Mouse (Mus musculus): Measurements from ENCODE around the gene Zfp541.

Gene Zfp541

DNA sequence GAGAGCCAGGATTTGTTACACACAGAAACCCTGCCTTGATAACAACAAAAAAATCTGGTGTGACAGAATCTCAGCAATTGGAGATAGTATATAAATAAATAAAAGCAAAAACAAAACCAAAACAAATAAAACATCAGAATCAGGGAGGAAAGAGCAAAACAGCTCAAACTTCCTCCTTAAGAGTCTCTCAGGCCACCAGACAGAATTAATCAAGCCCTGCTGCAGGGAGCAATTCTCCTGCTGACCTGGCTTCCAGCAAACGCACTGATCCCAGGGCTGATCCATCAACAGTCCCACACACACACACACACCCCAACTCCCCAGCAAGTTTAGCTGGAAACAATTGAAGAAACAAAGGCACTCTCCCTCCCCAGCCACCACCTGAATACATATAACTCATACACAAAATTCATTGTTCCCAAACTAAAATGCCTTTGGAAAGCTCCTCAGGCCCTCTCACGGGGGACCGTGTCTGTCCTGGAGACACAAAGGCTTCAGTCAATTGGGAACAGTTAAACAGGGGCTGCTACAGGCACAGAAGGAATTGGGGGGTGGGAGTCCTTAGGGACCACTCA is 17.7 kb upstream of the Zfp541 start:
- DNase-seq (ENCODE audit: low spot score in 2 of 2), result no peak

DNA sequence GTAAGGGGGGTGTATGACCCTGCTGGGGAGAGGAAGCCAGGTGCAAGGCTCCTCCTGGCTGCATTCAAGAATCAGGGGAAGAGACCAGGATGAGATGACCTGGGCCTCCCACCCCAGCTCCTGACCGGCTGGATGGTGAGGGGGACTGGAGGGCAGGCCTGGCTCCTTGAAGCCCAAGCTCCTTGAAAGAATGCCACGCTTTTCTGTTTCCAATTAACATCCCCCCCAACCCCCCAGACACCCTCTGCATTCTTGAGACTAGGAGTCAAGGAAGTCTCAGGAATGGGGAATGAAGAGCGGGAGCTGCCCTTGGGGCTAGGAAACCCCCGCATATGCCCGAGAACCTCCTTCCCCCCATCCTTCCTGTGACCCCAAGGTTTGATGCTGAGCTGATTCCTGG is 17.1 kb upstream of the Zfp541 start:
- DNase-seq (ENCODE audit: low spot score in 2 of 2), result no peak

DNA sequence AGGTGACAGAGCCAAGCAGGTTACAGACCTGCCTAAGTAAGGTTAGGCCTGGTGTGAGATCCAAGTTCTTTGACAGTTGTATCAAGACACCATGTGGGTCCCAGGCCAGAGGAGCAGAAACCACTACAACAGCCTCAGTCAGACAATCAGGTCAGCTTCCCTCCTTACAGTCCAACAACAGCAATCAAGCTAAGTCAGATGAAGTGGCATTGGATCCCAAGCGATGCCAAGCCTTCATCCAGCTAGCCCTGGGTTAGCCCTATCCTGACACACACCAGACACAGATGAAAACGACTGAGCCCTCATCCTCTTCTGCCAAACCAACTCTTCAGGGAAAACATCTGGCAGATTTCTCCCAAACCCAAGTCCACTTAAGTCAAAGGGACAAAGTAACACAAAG is 16.1 kb upstream of the Zfp541 start:
- no peak for DNase-seq (ENCODE audit: low spot score in 2 of 2)

DNA sequence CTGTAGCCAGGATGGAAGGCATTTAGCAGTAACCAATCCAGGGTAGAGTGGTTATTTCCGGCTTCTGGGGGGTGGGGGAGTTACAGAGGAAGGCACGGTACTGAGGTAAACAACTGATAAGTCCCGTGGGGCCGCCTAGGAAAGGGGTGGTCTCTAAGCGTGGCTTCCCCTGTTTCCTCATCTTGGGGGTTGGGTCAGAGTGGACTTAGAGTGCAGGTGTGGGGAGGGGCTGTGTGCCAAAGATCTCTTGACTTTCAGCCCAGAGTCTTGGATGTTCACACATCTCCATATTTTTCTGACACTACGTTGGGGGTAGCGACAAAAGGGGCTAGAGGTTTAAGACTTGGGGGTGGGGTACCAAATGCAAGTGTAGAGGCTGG is 15.5 kb upstream of the Zfp541 start:
- DNase-seq (ENCODE audit: low spot score in 2 of 2), result peak; percentile 73 to 81

DNA sequence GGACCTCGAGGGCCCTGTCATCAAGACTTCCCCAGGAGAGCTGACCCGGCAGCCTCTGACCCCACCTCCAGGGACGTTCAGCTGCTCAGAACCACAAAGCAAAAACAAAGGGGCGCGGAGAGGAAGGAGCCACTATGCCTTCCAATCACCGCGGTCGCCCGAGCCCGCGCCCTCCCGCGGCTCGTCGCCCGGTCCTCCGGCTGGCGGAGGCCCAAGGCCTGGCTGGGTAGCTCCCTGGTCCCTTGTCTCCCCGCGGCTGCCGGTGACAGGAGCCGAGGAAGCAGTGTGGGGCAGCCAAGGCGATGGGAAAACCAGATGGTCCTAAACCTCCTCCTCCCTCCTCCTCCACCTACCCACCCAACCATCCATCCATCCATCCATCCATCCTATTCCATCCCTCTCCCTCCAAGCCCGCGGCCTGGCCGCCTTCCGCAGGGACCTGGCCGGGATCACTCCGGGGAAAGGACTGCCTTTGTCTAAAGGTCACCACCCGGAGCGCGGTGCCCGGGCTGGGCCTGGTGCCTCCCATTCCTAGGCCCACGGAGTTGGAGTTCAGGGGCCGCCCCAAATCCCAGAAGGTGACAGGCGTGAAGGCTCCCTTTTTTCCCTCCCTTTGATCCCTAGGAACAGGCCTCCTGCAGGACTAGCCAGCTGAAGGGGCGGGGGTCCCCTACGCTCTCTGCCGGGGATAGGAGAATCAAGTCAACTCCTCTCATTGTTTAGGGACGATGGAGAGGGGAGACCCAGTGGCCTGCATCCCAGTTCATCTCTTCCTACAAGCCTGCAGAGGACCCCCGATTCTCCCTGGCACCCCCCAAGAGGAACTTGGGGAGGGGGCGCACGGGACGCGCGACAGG is 14.9 kb upstream of the Zfp541 start:
- peak; percentile 84 to 87 for DNase-seq (ENCODE audit: low spot score in 2 of 2)

DNA sequence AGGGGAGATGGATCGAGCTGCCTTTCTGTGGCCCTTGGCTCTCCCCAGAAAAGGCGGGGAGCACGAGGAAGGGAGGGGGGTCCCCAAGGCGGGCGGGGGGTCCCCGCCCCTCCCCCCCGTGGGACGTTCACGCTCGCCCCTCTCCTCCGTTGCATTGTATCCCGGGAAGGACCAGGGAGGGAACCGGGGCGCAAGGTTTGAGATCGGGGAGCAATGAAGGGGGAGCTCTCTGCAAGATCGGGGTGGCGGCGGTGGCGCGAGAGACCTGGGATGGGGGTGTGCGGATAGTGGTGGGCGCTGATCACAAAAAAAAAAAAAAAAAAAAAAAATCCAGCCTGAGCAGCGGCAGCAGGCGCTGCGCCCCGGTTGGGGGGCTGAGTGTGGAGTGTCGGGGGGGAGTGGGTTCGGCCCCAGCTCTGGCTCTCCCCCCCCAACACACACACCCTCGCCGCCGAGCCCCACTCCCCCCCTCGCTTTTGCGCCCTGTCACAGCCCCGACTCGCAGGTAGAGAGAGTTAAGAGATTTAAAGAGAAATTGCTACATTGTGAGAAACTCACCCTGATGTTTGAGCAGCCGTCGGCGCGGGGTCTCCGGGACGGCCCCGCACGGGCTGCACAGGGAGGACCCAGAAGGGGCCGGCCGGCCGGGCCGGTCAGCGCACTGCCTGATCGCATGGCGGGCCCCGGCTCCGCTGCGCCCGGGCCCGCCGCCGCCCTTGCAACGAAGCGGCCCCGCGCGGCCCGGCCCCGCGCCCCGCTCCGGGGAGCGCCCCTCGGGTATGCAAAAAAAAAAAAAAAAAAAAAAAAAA is 14.1 kb upstream of the Zfp541 start, which contains the start of gene Bicra:
TSS of gene Bicra (minus strand) at position 584 of the 809 bp plus-strand sequence.
- peak; percentile 82 to 88 for DNase-seq (ENCODE audit: low spot score in 2 of 2)

DNA sequence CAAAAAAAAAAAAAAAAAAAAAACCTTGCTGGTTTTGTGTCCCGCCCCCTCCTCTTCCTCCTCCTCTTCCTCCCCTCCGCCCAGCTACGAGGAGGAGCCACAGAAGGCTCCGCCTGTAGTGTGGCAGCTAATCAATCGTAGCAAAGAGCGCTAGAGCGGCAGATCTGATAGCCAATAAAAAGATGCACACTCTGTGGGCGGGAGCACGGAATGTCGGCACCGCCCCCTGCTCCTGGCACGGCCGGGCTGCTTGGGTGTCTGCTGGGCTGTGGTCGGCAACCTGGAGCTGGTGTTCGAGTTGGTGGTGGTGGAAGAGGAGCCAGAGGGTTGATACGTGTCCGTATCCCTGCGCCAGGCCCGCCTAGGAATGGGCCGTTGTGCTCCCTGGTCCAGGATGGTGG is 13.4 kb upstream of the Zfp541 start:
- DNase-seq (ENCODE audit: low spot score in 2 of 2), result peak; percentile 98 to 99

DNA sequence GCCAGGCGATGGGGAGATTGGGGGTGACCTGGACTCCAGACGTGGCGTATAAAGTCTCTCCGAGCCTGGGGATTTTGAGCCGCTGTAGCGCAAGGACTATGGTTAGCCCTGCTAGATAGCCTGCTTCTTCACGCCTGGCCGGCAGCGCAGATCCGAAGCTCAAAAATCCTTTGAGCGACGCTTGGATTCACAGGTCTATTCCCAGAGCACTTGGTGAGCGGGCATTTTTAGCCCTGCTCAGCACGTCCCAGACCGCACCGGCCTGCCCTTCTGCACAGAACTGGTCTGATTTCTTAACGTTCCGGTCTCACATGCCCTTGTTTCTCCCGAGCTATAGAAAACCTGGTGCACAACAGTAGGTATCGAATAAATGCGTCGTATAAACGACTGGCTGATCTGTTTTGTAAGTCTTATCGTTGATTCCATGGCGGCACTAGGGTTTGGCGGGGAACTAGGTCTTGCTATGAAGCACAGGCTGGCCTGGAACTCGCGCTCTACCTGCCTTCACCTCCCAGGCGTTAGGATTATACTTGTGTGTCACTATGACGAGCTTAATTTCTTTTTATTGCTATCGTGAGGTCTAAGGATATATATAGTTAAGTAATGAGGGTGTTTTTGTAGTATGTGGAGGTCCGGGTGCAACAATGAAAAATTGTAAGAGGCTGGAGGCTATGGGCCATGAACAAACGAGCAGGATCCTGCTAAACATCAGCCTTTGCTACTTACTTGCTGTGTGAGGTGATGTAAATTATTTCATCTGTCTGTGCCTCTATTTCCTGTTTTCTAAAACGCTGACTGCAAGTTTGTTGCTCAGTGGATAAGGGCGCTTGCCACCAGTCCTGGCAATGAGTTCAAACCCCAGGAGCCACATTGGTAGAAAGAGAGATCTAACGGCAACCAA is 12.7 kb upstream of the Zfp541 start:
- DNase-seq (ENCODE audit: low spot score in 2 of 2), result no peak

DNA sequence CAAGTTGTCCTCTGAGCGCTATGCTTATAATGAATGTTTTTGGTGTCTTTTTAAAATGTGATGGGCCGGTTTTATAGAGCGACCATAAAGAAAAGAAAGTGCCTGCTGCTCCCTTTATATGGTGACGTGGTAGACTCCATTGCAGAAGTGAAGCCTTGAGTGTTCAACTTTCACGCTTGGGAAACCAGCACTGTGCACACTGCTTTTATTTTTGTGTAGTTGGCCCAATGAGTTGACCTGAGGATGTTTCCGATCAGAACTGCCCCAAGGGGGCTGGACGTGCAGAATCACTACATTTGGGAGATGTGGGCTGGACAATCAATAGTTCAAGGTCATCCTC is 12.1 kb upstream of the Zfp541 start:
- DNase-seq (ENCODE audit: low spot score in 2 of 2), result no peak

DNA sequence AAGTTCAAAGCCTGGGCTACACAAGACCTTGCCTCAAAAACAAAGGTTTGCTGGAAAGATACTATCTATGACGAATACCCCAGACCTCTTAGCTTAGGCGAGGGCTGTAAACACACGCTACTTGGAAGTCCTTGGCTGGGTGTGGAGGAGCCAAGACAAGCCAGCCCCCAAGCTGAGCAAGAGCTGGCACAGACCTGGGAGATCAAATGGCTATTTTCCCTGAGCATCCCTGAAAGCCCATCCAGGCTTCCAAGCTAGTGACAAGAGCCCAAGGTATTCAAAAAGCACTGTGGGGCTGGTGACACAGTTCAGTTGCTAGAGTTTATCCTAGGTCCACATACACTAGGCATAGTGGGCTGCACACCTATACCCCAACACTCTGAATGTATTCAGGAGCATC is 11.0 kb upstream of the Zfp541 start:
- no peak for DNase-seq (ENCODE audit: low spot score in 2 of 2)

DNA sequence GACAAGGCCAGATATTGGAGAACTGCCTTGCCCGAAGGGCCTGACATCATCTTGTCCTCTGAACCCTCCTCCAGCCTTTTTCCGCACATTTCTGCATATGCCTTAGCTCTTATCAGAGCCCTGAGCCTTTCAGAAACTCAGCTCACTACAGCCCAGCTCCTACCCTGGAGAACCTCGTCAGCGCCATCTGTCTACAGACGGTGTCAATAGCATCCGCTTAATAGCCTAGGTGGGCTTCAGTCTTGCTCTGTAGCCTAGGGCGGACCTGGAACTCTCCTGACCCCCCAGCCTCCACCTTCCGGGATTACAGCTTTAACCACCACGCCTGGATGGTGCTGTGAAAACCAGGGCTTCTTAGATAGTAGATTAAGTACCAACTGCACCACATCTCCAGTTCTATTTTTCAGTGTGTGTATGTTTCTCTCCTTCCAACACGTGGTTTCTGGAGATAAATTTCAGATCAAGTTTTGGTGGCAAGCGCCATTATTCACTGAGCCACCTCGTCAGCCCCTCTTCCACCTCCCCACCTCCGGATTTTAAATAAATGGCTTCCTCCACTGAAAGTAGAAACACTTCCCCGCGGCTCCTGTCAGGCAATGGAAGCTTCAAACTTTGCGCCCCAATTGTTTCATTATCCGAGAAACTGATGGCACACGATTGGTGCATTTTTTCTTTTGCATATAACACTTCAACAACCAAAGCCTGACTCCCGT is 9.6 kb upstream of the Zfp541 start:
- peak; percentile 78 to 84 for DNase-seq (ENCODE audit: low spot score in 2 of 2)

DNA sequence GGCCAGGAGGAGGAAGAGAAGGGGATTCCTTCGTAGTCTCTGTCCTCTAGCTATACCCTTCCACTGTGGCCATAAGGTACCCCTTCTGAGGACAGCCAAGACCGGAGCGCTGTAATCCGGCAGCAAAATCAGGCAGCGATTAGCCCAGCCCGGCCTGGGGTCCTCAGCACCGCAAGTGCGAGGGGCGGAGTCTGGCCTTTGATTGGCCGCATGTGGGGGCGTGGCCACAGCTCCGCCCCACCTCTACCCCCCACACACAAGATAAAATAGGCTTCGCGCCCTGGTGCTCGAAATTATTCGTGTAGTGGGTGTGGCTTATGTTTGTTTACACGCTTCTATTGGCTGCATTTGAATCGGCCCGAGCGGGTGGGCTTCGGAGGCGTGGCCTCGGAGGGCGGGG is 8.9 kb upstream of the Zfp541 start:
- peak; percentile 97 to 98 for DNase-seq (ENCODE audit: low spot score in 2 of 2)

DNA sequence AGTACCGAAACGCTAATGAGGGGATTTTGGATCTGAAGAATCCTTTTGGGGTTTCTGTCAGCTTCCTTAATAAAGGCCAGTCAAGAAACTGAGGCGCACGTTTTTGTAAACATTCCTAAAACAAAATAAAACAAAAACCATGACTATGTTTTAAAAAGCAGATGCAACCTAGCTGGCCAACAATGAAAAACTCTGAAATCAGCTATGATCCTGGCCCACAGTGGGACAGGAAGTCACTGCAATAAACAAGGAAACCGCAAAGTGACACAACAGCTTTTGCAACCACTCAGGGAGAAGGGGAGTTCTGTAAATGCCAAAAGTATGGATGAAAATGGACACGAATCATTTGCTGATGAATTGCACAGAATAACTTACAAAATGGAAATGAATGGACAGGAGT is 8.5 kb upstream of the Zfp541 start:
- no peak for DNase-seq (ENCODE audit: low spot score in 2 of 2)

DNA sequence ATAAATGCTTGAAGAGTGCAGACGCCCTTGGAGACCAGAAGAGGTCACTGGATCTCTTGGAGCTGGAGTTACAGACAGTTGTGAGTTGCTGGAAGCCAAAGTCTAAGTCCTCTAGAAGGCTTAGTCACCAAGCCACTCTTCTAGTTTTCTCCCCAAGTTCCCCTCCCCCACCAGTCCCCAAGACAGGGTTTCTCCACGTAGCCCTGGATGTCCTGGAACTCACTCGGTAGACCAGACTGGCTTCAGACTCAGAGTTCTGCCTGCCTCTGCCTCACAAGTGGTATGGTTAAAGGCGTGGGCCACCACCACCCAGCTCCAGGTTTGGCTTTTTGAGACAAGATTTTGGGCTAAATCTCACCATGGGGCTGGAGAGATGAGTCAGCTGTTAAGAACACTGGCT is 6.6 kb upstream of the Zfp541 start:
- DNase-seq (ENCODE audit: low spot score in 2 of 2), result no peak

DNA sequence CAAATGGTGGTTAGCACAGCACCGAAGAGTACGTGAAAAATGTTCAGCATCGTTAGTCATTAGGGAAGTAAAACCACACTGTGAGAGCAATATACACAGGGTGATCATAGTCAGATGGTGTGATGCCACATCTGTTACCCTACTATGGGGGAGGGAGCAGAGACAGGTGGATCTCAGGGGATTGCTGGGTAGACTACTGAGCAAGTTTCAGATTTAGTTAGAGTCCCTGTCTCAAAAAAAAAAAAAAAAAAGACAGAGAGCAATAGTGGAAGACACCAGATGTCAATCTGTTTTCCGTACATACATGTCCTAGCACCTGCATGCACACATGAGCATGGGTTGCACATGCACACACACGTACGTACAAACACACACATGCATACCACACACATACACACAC is 5.9 kb upstream of the Zfp541 start:
- no peak for DNase-seq (ENCODE audit: low spot score in 2 of 2)

DNA sequence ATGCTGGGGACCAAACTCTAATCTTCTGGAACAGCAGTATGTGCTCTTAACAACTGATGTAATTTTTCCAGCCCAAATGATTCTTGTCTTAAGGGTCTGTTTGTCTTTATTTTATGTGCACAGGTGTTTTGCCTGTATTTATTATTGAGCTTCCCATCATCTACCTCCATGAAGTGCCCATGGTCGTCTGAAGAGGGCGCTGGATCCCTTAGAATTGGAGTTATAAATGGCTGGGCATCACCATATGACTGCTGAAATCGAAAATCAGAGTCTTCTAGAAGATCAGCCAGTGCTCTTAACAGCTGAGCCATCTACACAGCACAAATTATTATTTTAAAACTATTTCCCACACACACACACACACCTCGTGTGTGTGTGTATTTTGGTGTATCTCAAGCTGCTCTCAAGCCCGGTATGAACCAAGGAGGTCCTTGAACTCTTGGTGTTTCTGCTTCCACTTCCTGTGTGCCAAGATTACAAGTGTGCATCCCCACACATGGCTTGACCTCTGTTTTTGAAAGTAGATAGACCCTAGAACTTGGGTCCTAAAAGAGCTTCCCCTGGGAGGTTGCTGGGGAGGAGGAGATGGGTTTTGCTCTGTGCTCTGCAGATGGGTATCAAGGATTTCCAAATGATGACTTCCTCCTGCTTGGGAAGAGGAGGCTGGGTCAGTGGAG is 5.0 kb upstream of the Zfp541 start:
- DNase-seq (ENCODE audit: low spot score in 2 of 2), result no peak

DNA sequence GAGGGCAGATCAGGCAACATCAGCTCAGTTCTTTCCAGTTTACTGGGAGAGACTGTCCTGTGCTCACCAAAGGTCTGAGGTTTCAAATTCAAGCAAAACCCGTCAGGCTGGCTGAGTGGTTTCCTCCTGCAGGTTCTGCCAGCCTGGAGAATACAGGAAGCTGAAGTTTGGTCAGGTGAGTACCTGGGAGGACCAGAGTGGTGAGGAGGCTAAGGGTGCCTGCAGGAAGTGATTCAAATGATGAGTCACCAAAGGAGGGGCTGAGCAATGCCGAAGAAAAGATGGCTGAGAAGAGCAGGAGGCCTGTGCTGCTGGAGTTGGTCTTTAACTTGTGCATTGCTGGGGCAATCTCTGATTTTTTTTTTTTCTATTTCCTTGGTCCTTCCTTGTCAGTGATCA is 4.5 kb upstream of the Zfp541 start:
- no peak for DNase-seq (ENCODE audit: low spot score in 2 of 2)

DNA sequence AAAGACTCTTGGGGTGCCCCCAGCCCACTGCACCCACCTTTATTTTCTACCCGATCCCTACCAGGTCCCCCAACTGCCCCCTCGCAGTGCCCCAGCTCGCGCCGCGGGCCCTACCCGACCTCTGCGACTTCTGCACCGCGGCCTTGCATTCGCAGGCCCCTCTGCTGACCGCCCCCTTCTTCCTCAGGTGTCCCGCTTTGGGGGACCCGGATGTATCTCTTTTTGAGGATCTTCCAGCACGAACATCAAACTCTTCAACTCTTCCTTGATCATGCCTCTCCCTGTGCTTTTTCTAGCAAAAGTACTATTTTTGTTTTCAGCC is 446 bp downstream of the Zfp541 start:
- no peak for DNase-seq (ENCODE audit: low spot score in 2 of 2)

DNA sequence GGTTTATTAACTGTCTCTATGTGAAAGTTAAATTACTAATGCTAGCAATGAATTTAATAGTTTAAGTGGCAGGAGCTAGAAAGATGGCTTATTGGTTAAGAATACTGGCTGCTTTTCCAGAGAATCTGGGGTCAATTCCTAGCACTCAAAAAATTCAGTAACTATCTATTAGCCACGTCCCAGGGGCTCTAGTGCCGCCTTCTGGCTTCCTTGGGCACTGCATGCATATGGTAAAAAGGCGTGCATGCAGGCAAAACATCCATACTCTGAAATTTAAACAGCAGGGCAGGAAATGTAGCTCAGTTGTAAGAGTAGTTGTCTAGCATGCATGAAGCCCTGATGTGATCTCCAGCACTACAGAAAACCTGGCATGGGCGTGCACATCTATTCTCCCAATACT is 1.9 kb downstream of the Zfp541 start:
- DNase-seq (ENCODE audit: low spot score in 2 of 2), result no peak

DNA sequence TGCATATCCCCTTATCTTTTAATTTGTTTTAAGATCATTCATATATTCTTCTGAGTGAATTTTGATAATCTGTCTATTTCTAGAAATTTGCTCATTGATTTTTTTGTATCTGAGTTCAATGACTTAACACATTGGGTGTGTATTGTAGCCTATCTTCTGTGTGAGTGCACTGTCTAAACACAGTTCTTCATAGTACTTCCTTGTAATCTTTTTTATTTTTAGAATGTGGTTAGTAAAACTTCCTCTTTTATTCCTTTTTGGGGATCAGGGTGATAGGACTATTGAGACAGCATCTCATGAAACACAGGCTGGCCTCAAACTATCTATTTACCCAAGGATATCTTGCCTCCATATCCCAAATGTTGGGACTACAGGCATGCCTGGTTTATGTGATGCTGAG is 9.2 kb downstream of the Zfp541 start:
- DNase-seq (ENCODE audit: low spot score in 2 of 2), result no peak

DNA sequence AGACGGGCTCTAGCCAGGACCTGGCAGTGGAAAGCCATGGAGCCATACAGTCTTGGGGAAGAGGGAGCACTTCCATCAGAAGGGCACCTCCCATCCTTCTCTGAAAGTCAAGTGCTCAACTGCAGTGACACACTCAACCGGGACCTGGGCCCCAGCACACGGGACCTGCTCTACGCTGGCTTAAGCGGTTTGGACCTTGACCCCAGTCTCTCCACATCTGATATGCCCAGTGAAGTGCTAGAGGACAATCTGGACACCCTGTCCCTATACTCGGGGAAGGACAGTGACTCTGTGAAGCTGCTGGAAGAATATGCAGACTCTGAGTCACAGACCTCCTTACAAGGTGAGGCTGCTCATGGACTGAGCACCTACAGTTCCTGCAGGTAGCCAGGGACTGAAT is 10.3 kb downstream of the Zfp541 start:
- no peak for DNase-seq (ENCODE audit: low spot score in 2 of 2)
